Mouse (Mus musculus): ENCODE results near the gene Taf15. TPM values are rescaled to one million over a fixed set of nuclear protein-coding genes. Genes with fewer than 3 reads are reported as not detected.

Gene Taf15
- polyA plus RNA-seq, 1 experiment, result 44.6 TPM

DNA sequence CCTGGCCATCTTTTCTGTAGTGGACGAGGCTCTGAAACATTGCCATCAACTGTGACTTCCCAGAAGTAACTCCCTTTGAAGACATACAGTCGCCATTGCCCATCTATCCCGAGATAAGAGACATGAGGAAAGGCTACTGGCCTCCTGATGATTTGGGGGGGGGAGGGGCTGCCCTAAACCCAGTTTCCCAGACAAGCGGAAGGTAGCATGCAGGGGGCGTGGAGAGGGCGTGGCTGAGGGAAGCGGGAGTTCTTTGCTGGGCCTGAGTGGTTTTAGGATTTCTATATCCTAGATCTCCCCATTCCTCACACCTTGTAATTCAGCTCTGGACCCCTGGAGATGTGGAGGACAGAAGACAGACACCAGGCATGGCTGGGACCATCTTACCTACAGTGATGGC, 29.1 kb upstream of the Taf15 start:
- Histone ChIP-seq H3K36me3 (ENCODE audit: control insufficient read depth, insufficient read depth) (no peaks in the 10 kb centered on the region), H3K79me2 (ENCODE audit: control insufficient read depth, insufficient read depth) (no peaks in the 10 kb centered on the region), H3ac (ENCODE audit: control insufficient read depth, insufficient read length, low read depth) (no peak overlapping the region), H3K79me3 (ENCODE audit: low read depth) (no peaks in the 10 kb centered on the region), H3K4me3 (ENCODE audit: insufficient read depth, poor library complexity, severe bottlenecking) (no peak overlapping the region), H3K27me3 (ENCODE audit: control insufficient read depth, insufficient read depth, insufficient read length) (peaks cover 3% of the 10 kb centered on the region)
- TF ChIP-seq USF1 (IDR thresholded peaks at IDR 0.05; ENCODE audit: low read depth), result no peak
- no peak for TF ChIP-seq CEBPB (IDR thresholded peaks at IDR 0.05; ENCODE audit: low read depth)
- no peak for TF ChIP-seq MAX (IDR thresholded peaks at IDR 0.05)
- no peak for TF ChIP-seq MYOG (IDR thresholded peaks at IDR 0.05; ENCODE audit: control insufficient read depth, extremely low read depth, insufficient read length)
- no peak for TF ChIP-seq FOSL1 (IDR thresholded peaks at IDR 0.05; ENCODE audit: insufficient read depth, low read length, poor library complexity, severe bottlenecking)
- TF ChIP-seq MYOD1 (IDR thresholded peaks at IDR 0.05; ENCODE audit: control insufficient read depth, insufficient read length, low read depth), result no peak
- no peak for TF ChIP-seq CTCF (IDR thresholded peaks at IDR 0.05; ENCODE audit: control insufficient read depth, insufficient read depth, insufficient read length)

DNA sequence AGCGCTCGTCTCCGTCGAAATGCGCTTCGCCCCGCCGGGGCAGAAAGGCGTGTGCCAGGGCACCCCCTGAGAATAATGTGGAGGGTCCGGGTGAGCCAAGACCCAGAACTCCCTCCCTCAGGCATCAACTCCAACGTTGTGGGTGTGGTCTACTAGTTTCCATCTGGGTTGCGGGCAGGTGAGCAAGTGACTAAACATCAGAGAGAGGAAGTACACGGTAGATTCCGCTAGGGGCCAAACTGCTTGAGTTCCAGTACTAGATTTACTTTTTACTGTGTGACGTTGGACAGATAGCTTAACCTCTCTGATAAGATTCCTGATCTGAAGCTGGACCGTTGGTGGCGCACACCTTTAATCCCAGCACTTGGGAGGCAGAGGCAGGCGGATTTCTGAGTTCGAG, 27.9 kb upstream of the Taf15 start:
- H3K79me3 ChIP-seq (ENCODE audit: low read depth), result no peaks in the 10 kb centered on the region
- peaks cover 3% of the 10 kb centered on the region for H3K27me3 ChIP-seq (ENCODE audit: control insufficient read depth, insufficient read depth, insufficient read length)

DNA sequence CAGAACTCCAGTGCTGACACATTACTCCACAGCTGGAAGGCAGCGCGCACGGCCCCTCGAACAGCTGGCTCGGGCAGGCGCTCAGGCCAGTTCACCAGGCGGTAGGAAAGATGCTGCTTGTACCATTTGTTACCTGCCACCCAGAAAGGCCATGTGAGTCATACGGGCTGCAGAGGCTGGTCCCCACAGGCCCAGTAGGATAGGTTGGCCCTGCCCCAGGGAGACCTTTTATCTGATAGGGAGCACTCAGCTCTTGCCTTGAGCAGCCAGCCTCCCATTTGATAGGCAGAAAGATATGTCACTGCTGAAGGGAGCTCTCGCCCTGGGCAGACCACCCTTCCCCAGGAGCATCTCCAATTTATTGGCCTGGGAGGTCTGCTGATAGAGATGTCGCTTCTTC, 25.3 kb upstream of the Taf15 start:
- no peaks in the 10 kb centered on the region for H3K36me3 ChIP-seq (ENCODE audit: control insufficient read depth, insufficient read depth)
- no peak overlapping the region for H3ac ChIP-seq (ENCODE audit: control insufficient read depth, insufficient read length, low read depth)
- TF ChIP-seq MAX (IDR thresholded peaks at IDR 0.05) (no peak), MYOG (IDR thresholded peaks at IDR 0.05; ENCODE audit: control insufficient read depth, extremely low read depth, insufficient read length) (no peak), CEBPB (IDR thresholded peaks at IDR 0.05; ENCODE audit: low read depth) (no peak), MYOD1 (IDR thresholded peaks at IDR 0.05; ENCODE audit: control insufficient read depth, insufficient read length, low read depth) (no peak), FOSL1 (IDR thresholded peaks at IDR 0.05; ENCODE audit: insufficient read depth, low read length, poor library complexity, severe bottlenecking) (no peak), USF1 (IDR thresholded peaks at IDR 0.05; ENCODE audit: low read depth) (no peak), CTCF (IDR thresholded peaks at IDR 0.05; ENCODE audit: control insufficient read depth, insufficient read depth, insufficient read length) (no peak)
- no peak overlapping the region for H3K4me3 ChIP-seq (ENCODE audit: insufficient read depth, poor library complexity, severe bottlenecking)
- no peaks in the 10 kb centered on the region for H3K79me3 ChIP-seq (ENCODE audit: low read depth)
- no peaks in the 10 kb centered on the region for H3K79me2 ChIP-seq (ENCODE audit: control insufficient read depth, insufficient read depth)
- H3K27me3 ChIP-seq (ENCODE audit: control insufficient read depth, insufficient read depth, insufficient read length), result no peaks in the 10 kb centered on the region

More for the DNA sequence above, 27.9 kb upstream of the Taf15 start:
- Histone ChIP-seq H3ac (ENCODE audit: control insufficient read depth, insufficient read length, low read depth) (no peak overlapping the region), H3K79me2 (ENCODE audit: control insufficient read depth, insufficient read depth) (no peaks in the 10 kb centered on the region), H3K36me3 (ENCODE audit: control insufficient read depth, insufficient read depth) (no peaks in the 10 kb centered on the region), H3K4me3 (ENCODE audit: insufficient read depth, poor library complexity, severe bottlenecking) (no peak overlapping the region)
- TF ChIP-seq CTCF (IDR thresholded peaks at IDR 0.05; ENCODE audit: control insufficient read depth, insufficient read depth, insufficient read length), result no peak
- no peak for TF ChIP-seq CEBPB (IDR thresholded peaks at IDR 0.05; ENCODE audit: low read depth)
- TF ChIP-seq USF1 (IDR thresholded peaks at IDR 0.05; ENCODE audit: low read depth), result no peak
- no peak for TF ChIP-seq FOSL1 (IDR thresholded peaks at IDR 0.05; ENCODE audit: insufficient read depth, low read length, poor library complexity, severe bottlenecking)
- no peak for TF ChIP-seq MYOG (IDR thresholded peaks at IDR 0.05; ENCODE audit: control insufficient read depth, extremely low read depth, insufficient read length)
- no peak for TF ChIP-seq MYOD1 (IDR thresholded peaks at IDR 0.05; ENCODE audit: control insufficient read depth, insufficient read length, low read depth)
- TF ChIP-seq MAX (IDR thresholded peaks at IDR 0.05), result no peak

DNA sequence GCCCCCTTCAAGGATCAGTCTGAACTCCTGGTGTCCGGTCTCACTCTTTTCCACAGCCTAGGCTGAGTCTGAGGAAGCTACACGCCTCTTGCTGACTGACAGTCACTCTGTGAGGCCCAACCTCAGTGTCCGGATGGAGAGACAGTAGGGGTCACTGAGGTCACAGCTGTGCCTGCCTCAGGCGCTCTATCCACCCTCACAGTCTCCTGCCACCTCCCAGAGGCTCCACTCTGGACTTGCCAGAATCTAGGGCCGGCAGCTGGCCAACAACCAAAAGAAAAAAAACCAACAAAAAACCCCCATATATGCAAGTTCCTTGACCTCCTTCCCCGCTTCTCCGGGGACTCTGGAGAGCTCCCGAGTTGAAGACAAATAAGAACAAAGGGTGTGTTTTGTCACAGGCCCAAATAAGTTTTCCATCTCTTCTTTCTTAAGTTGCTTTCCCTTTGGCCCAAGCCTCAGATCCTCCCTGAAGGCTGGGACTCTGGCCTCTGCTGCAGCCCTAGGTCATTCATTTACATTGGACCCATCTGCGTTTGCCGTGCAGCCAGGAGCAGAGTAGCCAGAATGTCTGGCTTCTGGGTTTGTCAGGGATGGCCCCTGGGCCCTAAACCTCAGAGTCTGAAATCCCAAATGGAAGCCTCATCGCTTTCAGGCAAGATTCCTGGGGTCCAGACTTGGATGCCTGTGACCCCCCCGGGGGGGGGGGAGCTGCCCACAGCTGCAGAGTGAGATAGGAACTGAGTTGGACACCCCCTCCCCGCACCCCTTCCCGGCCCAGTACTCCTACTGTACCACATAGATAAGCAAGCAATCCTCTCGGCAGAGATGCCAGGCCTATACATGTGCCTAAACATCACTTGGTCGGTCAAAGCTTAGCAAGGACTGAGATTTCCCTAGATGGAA, 24.6 kb upstream of the Taf15 start:
- Histone ChIP-seq H3ac (ENCODE audit: control insufficient read depth, insufficient read length, low read depth) (no peak overlapping the region), H3K79me3 (ENCODE audit: low read depth) (no peaks in the 10 kb centered on the region), H3K27me3 (ENCODE audit: control insufficient read depth, insufficient read depth, insufficient read length) (no peaks in the 10 kb centered on the region), H3K36me3 (ENCODE audit: control insufficient read depth, insufficient read depth) (no peaks in the 10 kb centered on the region), H3K79me2 (ENCODE audit: control insufficient read depth, insufficient read depth) (no peaks in the 10 kb centered on the region), H3K4me3 (ENCODE audit: insufficient read depth, poor library complexity, severe bottlenecking) (no peak overlapping the region)
- TF ChIP-seq CEBPB (IDR thresholded peaks at IDR 0.05; ENCODE audit: low read depth), result no peak
- TF ChIP-seq CTCF (IDR thresholded peaks at IDR 0.05; ENCODE audit: control insufficient read depth, insufficient read depth, insufficient read length), result no peak
- TF ChIP-seq USF1 (IDR thresholded peaks at IDR 0.05; ENCODE audit: low read depth), result no peak
- TF ChIP-seq MAX (IDR thresholded peaks at IDR 0.05), result no peak
- no peak for TF ChIP-seq MYOD1 (IDR thresholded peaks at IDR 0.05; ENCODE audit: control insufficient read depth, insufficient read length, low read depth)
- no peak for TF ChIP-seq FOSL1 (IDR thresholded peaks at IDR 0.05; ENCODE audit: insufficient read depth, low read length, poor library complexity, severe bottlenecking)
- TF ChIP-seq MYOG (IDR thresholded peaks at IDR 0.05; ENCODE audit: control insufficient read depth, extremely low read depth, insufficient read length), result no peak

DNA sequence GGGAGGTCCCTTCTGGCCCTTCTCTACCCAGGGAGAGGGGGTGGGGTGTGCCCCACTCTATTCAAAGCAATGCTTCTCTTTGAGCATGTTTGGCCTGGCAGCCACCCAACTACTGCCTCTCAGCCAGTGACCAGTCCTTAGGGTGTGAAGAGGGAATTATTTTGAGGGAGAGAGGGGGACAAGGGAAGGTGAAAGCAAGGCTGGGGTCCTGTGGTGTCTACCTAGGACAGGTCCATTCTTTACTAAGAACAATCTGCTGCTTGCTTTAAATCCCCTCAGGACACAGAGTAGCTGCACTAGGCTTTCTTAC, 24.0 kb upstream of the Taf15 start:
- H3K27me3 ChIP-seq (ENCODE audit: control insufficient read depth, insufficient read depth, insufficient read length), result no peaks in the 10 kb centered on the region

More for the DNA sequence above, 24.0 kb upstream of the Taf15 start:
- Histone ChIP-seq H3K79me2 (ENCODE audit: control insufficient read depth, insufficient read depth) (no peaks in the 10 kb centered on the region), H3K4me3 (ENCODE audit: insufficient read depth, poor library complexity, severe bottlenecking) (no peak overlapping the region), H3ac (ENCODE audit: control insufficient read depth, insufficient read length, low read depth) (no peak overlapping the region), H3K79me3 (ENCODE audit: low read depth) (no peaks in the 10 kb centered on the region), H3K36me3 (ENCODE audit: control insufficient read depth, insufficient read depth) (no peaks in the 10 kb centered on the region)
- TF ChIP-seq MAX (IDR thresholded peaks at IDR 0.05) (no peak), MYOG (IDR thresholded peaks at IDR 0.05; ENCODE audit: control insufficient read depth, extremely low read depth, insufficient read length) (no peak), USF1 (IDR thresholded peaks at IDR 0.05; ENCODE audit: low read depth) (no peak), CTCF (IDR thresholded peaks at IDR 0.05; ENCODE audit: control insufficient read depth, insufficient read depth, insufficient read length) (no peak), FOSL1 (IDR thresholded peaks at IDR 0.05; ENCODE audit: insufficient read depth, low read length, poor library complexity, severe bottlenecking) (no peak), CEBPB (IDR thresholded peaks at IDR 0.05; ENCODE audit: low read depth) (no peak)
